Mouse (Mus musculus): ENCODE results near the gene Phxr2. TPM values are rescaled to one million over a fixed set of nuclear protein-coding genes. Genes with fewer than 3 reads are reported as not detected.

Gene Phxr2
- polyA plus RNA-seq (2016; fragmentation: Nextera tagmentation; extraction: Ambion mirVana), result 0.18 TPM in 1 of 2 replicates, not detected in the other

DNA sequence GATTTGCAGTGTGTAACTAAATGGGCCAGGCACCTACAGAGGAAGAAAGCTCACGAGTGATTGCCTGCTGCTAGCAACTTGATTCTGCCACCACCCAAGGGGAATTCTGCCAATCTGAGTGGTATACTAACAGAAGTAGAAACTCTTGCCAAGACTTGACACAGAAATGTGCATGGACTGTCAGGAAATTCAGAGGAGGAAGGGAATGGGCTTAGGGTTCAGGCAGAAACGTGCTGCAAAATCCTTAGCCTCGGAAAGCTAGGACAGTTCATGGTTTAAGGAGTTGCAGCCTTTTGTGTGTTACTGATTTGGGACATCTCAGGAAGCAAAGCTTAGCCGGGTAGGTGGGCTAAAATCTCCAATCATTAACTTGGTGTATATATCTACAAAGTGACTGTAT lies at the start of gene Phxr2:
TSS of gene Phxr2 (minus strand) at position 101 of the 400 bp plus-strand sequence.
- no peak for ATAC-seq (ENCODE audit: insufficient number of reproducible peaks, insufficient read depth, low FRiP score, low TSS enrichment)
- no peak within 1 kb of the TSS for H3K27ac ChIP-seq
- no peak within 1 kb of the TSS for H3K9ac ChIP-seq
- no peaks in the 10 kb centered on the region for H3K9me3 ChIP-seq
- no peak within 1 kb of the TSS for H3K4me3 ChIP-seq
- no peaks in the 10 kb centered on the region for H3K4me1 ChIP-seq
- H3K27me3 ChIP-seq, result no peaks in the 10 kb centered on the region
- WGBS, result 85% methylated on average over 4 of the region's 4 CpGs
- peaks cover 7% of the 10 kb centered on the region; the same call in 1 of the 2 replicates for H3K36me3 ChIP-seq
- H3K4me2 ChIP-seq (replicated peaks), result no peak within 1 kb of the TSS

DNA sequence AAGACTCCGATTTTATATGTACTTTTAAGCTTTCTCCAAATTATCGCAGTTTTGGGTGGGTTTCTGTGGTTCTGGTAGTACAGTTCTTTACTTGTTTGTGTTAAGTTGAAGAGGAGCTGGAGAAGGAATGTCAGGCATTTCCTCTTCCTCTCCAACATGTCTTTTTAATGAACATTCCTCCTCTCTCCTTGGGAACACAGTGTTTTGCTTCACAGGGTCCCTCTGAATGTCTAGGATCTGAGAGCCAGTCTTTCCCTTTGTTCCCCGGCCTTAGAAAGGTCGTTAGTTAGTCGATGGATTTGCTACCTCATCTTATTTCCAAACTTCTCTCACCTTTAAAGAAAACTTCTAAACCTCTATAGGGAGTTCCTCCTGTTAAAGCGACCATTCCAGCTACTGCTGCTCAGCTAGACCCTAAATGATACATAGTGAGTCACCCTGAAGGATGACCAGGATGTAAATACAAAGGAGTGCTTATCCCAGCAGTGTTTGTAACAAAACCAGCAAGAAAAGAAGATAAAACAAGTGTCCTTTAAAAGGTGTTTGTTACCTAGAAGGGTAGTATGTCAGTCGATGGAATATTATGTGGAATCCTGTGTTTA lies 46.9 kb upstream of the Phxr2 start:
- no peak overlapping the region for H3K4me3 ChIP-seq
- no peaks in the 10 kb centered on the region for H3K9me3 ChIP-seq
- no peaks in the 10 kb centered on the region for H3K27me3 ChIP-seq
- no peak overlapping the region for H3K4me2 ChIP-seq (replicated peaks)
- WGBS, result 36% methylated on average over 7 of the region's 7 CpGs
- ATAC-seq (ENCODE audit: insufficient number of reproducible peaks, insufficient read depth, low FRiP score, low TSS enrichment), result no peak
- H3K36me3 ChIP-seq, result no peaks in the 10 kb centered on the region
- H3K4me1 ChIP-seq, result peaks cover 19% of the 10 kb centered on the region
- no peak overlapping the region for H3K9ac ChIP-seq
- peak overlapping the region; percentile 18; the same call in 1 of the 2 replicates for H3K27ac ChIP-seq

DNA sequence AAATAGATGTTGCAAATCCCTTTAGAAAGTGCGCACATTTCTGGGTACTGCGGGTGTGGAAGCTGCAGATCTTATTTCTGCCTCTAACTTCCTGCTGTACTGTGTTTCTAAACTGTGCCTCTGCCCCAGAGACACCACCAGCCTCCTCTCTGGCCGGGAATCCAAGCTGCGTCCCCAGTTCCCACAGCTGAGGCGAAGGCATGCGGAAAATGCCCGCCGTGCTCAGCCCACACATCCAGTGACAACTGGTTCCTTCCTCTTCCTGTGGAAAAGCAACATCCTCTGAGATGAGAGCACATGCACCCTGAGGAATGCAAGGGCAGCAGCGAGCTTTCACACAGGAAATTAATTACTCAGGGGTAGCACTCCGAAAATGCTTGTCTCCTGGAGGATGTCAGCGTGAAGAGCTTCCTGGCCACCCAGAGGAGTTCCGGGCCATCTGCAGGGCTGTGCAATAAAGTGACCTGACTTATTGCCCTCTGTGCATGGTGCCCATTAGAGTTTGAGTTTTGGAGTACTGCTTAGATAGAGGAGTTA lies 45.9 kb upstream of the Phxr2 start:
- ATAC-seq (ENCODE audit: insufficient number of reproducible peaks, insufficient read depth, low FRiP score, low TSS enrichment), result peak; percentile 56; the same call in 1 of the 2 replicates
- 9% methylated on average over 12 of the region's 12 CpGs for WGBS
- Histone ChIP-seq H3K4me2 (replicated peaks) (0 out of 2 replicates have a peak overlapping the region, but pooled peaks have one; percentile 6), H3K9me3 (no peaks in the 10 kb centered on the region), H3K9ac (no peak overlapping the region), H3K27ac (peak overlapping the region; percentile 46), H3K36me3 (no peaks in the 10 kb centered on the region), H3K4me3 (no peak overlapping the region), H3K27me3 (no peaks in the 10 kb centered on the region), H3K4me1 (peaks cover 19% of the 10 kb centered on the region)

DNA sequence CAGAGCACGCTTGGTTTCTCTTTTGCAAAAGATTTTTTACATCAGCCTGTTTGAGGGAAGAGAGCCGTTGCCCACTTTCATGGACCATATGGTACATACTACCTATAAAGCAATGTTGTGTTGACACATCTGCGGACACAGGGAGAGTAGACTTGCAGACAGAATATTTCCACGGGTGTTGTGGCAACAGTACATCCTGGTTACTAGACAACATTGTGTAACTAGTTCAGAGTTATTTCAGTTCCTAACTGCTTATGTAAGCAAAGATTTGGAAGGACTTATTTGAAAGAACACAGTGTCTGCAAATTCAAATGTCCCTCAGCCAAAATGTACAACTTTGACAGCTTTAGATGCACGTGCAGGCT lies 43.6 kb upstream of the Phxr2 start:
- Histone ChIP-seq H3K27ac (no peak overlapping the region), H3K9me3 (no peaks in the 10 kb centered on the region), H3K9ac (no peak overlapping the region), H3K4me1 (peaks cover 24% of the 10 kb centered on the region), H3K27me3 (no peaks in the 10 kb centered on the region), H3K36me3 (no peaks in the 10 kb centered on the region), H3K4me3 (no peak overlapping the region), H3K4me2 (replicated peaks) (no peak overlapping the region)
- no peak for ATAC-seq (ENCODE audit: insufficient number of reproducible peaks, insufficient read depth, low FRiP score, low TSS enrichment)
- WGBS, result 82% methylated on average over 5 of the region's 5 CpGs

DNA sequence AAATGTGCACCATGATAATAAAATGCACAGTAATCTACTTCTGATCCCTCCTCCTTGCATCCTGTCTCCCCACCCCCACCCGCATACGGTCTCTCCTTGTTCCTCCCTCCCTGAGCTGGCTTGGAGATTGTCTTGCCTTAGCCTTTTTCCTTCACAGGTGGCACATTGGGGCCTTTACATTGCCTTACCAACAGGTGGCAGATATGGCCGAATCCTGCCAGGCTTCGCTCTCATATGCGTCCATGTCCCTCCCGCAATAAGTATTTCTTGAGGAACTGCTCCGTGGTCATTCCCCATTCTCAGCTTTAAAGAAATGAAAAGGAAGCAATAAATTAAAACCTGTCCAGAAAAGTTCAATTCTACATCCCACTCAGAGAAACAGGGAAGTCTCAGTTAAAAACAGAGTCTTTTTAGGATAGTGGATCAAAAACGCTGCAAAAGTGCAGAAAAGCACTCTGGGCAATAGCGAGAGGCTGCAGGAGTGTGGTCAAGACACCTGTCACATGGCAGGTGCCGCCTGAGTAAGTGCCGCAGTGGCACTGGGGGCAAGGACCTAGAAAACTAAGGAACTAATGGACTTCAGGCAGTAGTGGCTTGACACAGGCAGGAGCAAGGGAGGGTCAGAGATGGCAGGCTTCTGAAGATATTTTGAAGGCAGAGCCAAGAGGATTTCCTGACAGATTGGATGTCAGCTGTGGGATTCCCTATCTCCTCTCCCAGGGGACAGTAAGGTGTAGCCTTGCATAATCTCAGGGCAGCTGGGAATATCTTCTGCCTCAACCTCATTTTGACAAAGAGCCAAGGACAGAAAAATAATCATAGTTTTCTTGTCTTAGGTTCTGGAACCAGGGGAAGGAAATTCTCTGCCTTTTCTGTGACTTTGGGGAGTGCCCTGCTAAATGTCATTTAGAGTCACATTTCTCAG lies 43.0 kb upstream of the Phxr2 start:
- ATAC-seq (ENCODE audit: insufficient number of reproducible peaks, insufficient read depth, low FRiP score, low TSS enrichment), result no peak
- Histone ChIP-seq H3K4me2 (replicated peaks) (no peak overlapping the region), H3K4me1 (peaks cover 24% of the 10 kb centered on the region), H3K27ac (no peak overlapping the region), H3K36me3 (no peaks in the 10 kb centered on the region), H3K9me3 (no peaks in the 10 kb centered on the region), H3K27me3 (no peaks in the 10 kb centered on the region), H3K9ac (no peak overlapping the region), H3K4me3 (no peak overlapping the region)
- 79% methylated on average over 11 of the region's 11 CpGs for WGBS

DNA sequence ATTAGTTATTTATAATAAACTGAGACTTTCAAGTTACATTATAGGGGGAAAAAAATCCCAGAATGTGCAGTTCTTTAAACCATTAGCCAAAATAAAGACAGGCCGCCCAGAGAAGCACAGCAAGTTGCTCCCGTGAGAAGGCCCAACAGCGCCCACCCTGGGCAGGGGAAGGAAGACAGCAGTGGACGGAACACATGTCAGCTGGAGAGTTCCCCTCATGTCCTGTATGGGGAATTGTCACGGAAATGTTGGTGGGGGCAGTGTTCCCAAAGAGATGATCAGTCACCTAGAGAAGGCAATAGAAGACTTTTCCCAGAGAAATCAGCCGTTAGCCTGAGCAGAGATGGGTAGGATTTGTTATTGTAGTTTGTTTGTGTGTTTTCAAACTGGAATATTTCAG lies 42.3 kb upstream of the Phxr2 start:
- no peak overlapping the region for H3K9ac ChIP-seq

DNA sequence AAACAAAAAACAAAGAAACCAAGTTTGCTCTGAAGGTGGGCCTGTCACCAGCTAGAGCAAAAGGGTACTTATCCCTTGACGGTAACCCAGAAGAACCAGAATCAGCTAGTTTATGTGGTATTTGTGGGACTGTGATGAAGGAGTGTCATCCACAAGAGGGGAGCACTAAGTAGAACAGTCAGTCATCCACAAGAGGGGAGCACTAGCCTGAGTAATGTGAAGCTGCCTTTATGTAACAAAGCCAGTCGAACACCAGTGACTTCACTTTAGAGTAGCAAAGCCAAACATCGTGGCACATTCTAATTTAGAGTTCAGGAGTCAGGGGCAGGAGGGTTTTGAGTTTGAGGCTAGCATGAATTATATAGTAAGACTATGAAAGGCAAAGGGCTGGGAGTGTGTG lies 40.3 kb upstream of the Phxr2 start:
- Histone ChIP-seq H3K27ac (no peak overlapping the region), H3K4me1 (peaks cover 10% of the 10 kb centered on the region; the same call in 1 of the 2 replicates), H3K36me3 (no peaks in the 10 kb centered on the region), H3K4me2 (replicated peaks) (no peak overlapping the region), H3K27me3 (no peaks in the 10 kb centered on the region), H3K9ac (no peak overlapping the region), H3K4me3 (no peak overlapping the region), H3K9me3 (no peaks in the 10 kb centered on the region)
- ATAC-seq (ENCODE audit: insufficient number of reproducible peaks, insufficient read depth, low FRiP score, low TSS enrichment), result no peak
- WGBS, result 56% methylated on average over 3 of the region's 3 CpGs

More for the DNA sequence above, 42.3 kb upstream of the Phxr2 start:
- ATAC-seq (ENCODE audit: insufficient number of reproducible peaks, insufficient read depth, low FRiP score, low TSS enrichment), result no peak
- peaks cover 24% of the 10 kb centered on the region for H3K4me1 ChIP-seq
- no peak overlapping the region for H3K4me2 ChIP-seq (replicated peaks)
- WGBS, result 67% methylated on average over 6 of the region's 6 CpGs
- H3K27ac ChIP-seq, result no peak overlapping the region
- no peaks in the 10 kb centered on the region for H3K27me3 ChIP-seq
- H3K9me3 ChIP-seq, result no peaks in the 10 kb centered on the region
- H3K36me3 ChIP-seq, result no peaks in the 10 kb centered on the region
- H3K4me3 ChIP-seq, result no peak overlapping the region

DNA sequence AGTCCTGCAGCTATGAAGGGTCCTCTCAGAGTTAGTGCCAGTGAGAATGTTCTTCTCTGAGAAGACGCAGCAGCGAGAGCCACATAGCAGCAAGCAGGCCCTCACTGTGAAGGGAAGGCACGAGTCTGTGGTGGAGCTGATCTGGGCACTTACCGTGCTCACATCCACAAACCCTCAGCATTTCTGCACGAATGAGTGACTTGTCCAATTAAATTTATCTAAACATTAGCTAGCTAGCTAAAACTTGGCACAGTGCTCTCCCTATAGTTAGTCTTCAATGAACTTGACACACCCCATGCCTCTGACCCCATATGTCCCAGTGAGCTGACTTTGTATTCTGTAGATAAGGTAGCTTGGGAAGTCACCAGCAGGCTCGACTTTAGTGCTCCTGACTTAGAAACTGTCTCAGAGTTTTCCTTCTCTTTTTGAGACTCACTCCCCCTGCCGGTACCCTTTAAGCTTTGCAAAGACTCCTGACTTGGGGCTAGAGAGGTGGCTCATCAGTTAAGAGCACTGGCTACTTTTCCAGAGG lies 39.7 kb upstream of the Phxr2 start:
- Histone ChIP-seq H3K27me3 (no peaks in the 10 kb centered on the region), H3K9ac (no peak overlapping the region), H3K4me2 (replicated peaks) (no peak overlapping the region), H3K4me1 (peaks cover 6% of the 10 kb centered on the region; the same call in 1 of the 2 replicates), H3K9me3 (no peaks in the 10 kb centered on the region), H3K27ac (0 out of 2 replicates have a peak overlapping the region, but pooled peaks have one; percentile 47), H3K36me3 (no peaks in the 10 kb centered on the region), H3K4me3 (no peak overlapping the region)
- 66% methylated on average over 7 of the region's 7 CpGs for WGBS
- ATAC-seq (ENCODE audit: insufficient number of reproducible peaks, insufficient read depth, low FRiP score, low TSS enrichment), result 0 out of 2 replicates have a peak, but pooled peaks have one; percentile 5

DNA sequence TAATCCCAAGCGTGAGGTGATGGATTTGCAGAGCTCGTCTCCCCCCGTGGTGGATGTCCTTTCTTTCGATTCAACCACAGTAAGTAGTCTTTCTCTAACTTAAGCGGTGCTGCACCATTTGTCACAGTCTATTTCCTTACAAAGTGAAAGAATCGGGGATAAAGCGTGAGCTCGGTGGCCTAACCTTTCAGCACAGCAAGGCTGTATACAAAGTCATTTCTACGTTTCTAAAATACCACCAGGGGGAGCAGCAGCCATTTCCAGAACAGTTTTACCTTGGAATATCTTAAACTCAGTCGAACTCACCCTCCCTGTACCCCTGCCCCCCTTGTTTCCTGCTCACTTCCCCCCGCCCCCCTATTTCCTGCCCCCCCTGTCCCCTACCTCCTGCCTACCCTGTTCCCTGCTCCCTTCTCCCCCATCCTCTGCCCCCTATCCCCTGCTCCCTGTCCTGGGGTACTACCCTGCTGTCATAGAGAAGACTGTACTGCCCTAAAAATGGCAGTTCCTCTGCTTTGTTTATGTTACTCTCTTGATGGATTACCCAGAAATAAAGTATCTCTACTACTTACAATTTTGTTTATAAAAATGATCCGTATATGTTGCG lies 38.8 kb upstream of the Phxr2 start:
- Histone ChIP-seq H3K27me3 (no peaks in the 10 kb centered on the region), H3K9ac (no peak overlapping the region), H3K4me3 (no peak overlapping the region), H3K4me2 (replicated peaks) (no peak overlapping the region), H3K9me3 (no peaks in the 10 kb centered on the region), H3K36me3 (no peaks in the 10 kb centered on the region), H3K27ac (no peak overlapping the region), H3K4me1 (peaks cover 6% of the 10 kb centered on the region; the same call in 1 of the 2 replicates)
- WGBS, result 40% methylated on average over 13 of the region's 13 CpGs
- no peak for ATAC-seq (ENCODE audit: insufficient number of reproducible peaks, insufficient read depth, low FRiP score, low TSS enrichment)

DNA sequence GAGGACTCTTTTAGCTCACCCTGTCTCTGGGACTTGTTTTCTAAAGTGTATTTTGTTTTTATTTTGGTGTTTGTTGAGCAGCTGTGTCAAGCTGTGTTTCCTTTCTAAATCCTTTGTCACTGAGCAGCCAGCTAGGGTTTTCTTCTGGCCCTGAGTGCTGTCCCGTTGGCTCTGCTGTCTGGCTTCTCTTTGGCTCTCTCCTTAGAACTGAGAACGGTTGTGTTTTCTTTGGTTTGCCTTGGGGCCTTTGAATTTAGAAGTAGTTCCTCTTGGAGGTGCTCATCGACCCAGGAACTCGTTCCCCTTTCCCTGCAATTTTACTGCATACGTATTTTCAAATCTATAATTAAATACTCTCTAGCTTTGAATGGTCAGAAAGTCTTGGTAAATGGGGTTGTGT lies 36.9 kb upstream of the Phxr2 start:
- Histone ChIP-seq H3K4me3 (no peak overlapping the region), H3K9ac (no peak overlapping the region), H3K4me1 (peaks cover 6% of the 10 kb centered on the region; the same call in 1 of the 2 replicates), H3K9me3 (no peaks in the 10 kb centered on the region), H3K27ac (no peak overlapping the region), H3K36me3 (no peaks in the 10 kb centered on the region), H3K27me3 (no peaks in the 10 kb centered on the region), H3K4me2 (replicated peaks) (no peak overlapping the region)
- 85% methylated on average over 5 of the region's 5 CpGs for WGBS
- ATAC-seq (ENCODE audit: insufficient number of reproducible peaks, insufficient read depth, low FRiP score, low TSS enrichment), result no peak

DNA sequence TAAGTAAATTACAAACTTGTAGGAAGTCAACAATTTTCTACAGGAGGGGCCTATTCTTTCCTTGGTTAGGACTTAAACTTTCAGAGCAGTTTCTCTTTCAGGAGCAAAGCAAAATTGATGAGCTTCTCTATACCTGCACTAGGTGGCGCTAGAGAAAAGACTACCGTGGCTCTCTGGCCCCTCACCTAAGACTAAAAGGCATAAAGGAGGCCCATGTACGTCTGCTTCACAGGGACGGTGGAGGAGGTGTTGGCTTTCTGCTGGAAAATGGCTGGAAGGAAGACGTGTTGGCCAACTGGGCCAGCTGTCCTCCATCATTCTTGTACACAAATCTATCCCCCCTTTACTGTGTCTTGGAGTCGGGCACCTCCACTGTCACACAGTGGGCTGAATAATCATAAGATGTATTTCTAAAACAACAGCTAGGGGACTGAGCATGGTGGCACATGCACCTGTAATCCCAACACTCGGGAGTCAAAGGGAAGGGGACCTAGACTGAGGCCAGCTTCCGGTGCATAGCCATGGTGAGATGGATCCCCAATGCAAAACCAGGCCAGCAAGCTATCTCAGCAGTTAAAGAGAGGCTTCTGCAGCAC lies 36.0 kb upstream of the Phxr2 start:
- Histone ChIP-seq H3K4me1 (peaks cover 6% of the 10 kb centered on the region; the same call in 1 of the 2 replicates), H3K4me3 (no peak overlapping the region), H3K36me3 (no peaks in the 10 kb centered on the region), H3K9me3 (no peaks in the 10 kb centered on the region), H3K27ac (no peak overlapping the region), H3K4me2 (replicated peaks) (no peak overlapping the region), H3K9ac (no peak overlapping the region), H3K27me3 (no peaks in the 10 kb centered on the region)
- WGBS, result 36% methylated on average over 8 of the region's 8 CpGs
- no peak for ATAC-seq (ENCODE audit: insufficient number of reproducible peaks, insufficient read depth, low FRiP score, low TSS enrichment)

Measured in embryonic facial prominence, embryonic 12.5 days (tissue).